Mouse (Mus musculus): ENCODE results near the gene Ift140. TPM values are rescaled to one million over a fixed set of nuclear protein-coding genes. Genes with fewer than 3 reads are reported as not detected.

Ift140 gene
- total and polyA plus RNA-seq, 2 experiments from 2014 or later = 4.0 to 11.7 TPM

- no peaks in the 10 kb centered on the region for H3K36me3 ChIP-seq (replicated peaks; ENCODE audit: control insufficient read depth, insufficient read depth, low read length)
- H3K4me2 ChIP-seq (ENCODE audit: low read depth, low read length) = no peak overlapping the region
- no peak overlapping the region for H3K27ac ChIP-seq (ENCODE audit: low read depth)
- no peak for DNase-seq (ENCODE audit: low spot score)
- 77% methylated on average over 1 of the region's 1 CpGs for WGBS
- H3K9ac ChIP-seq (replicated peaks; ENCODE audit: low read depth, low read length) = no peak overlapping the region
- H3K9me3 ChIP-seq (replicated peaks; ENCODE audit: control insufficient read depth, low read length) = no peaks in the 10 kb centered on the region
- no peak overlapping the region for H3K4me3 ChIP-seq (ENCODE audit: low read depth, low read length)
- H3K4me1 ChIP-seq (ENCODE audit: control insufficient read depth, insufficient read depth) = peaks cover 6% of the 10 kb centered on the region
- no peaks in the 10 kb centered on the region for H3K27me3 ChIP-seq (ENCODE audit: control insufficient read depth, insufficient read depth, low read length)
- no peak for TF ChIP-seq EP300 (IDR thresholded peaks at IDR 0.05; ENCODE audit: low read depth)
- TF ChIP-seq CTCF (IDR thresholded peaks at IDR 0.05; ENCODE audit: low read depth) = no peak
- no peak for ATAC-seq (ENCODE audit: insufficient read depth, low read depth)
These were observed 114.2 kb downstream of the Ift140 start for GRCm38 (mm10) chr17:25130060-25130459.

- DNase-seq (ENCODE audit: low spot score) = peak; percentile 94
- TF ChIP-seq EP300 (IDR thresholded peaks at IDR 0.05; ENCODE audit: low read depth) = peak; percentile 71; the same call in 1 of the 2 replicates
- TF ChIP-seq CTCF (IDR thresholded peaks at IDR 0.05; ENCODE audit: low read depth) = no peak
- ATAC-seq (ENCODE audit: insufficient read depth, low read depth) = peak; percentile 97
- Histone ChIP-seq H3K4me1 (ENCODE audit: control insufficient read depth, insufficient read depth) (peaks cover 6% of the 10 kb centered on the region), H3K9ac (replicated peaks; ENCODE audit: low read depth, low read length) (peak within 1 kb of the TSS; percentile 79), H3K27ac (ENCODE audit: low read depth) (no peak within 1 kb of the TSS; the same call in 1 of the 2 replicates), H3K4me2 (ENCODE audit: low read depth, low read length) (peak within 1 kb of the TSS; percentile 83), H3K36me3 (replicated peaks; ENCODE audit: control insufficient read depth, insufficient read depth, low read length) (no peaks in the 10 kb centered on the region), H3K9me3 (replicated peaks; ENCODE audit: control insufficient read depth, low read length) (no peaks in the 10 kb centered on the region), H3K4me3 (ENCODE audit: low read depth, low read length) (peak within 1 kb of the TSS; percentile 89), H3K27me3 (ENCODE audit: control insufficient read depth, insufficient read depth, low read length) (no peaks in the 10 kb centered on the region)
- 2% methylated on average over 40 of the region's 40 CpGs for WGBS
These were observed 117.4 kb downstream of the Ift140 start, which contains the start of gene Clcn7 for GRCm38 (mm10) chr17:25133275-25133698. Gene Clcn7 (plus strand): TSS chr17:25133391.

GRCm38 (mm10) chr17:25135622-25136021, 119.7 kb downstream of the Ift140 start:
- 80% methylated on average over 6 of the region's 6 CpGs for WGBS
- no peaks in the 10 kb centered on the region for H3K9me3 ChIP-seq (replicated peaks; ENCODE audit: control insufficient read depth, low read length)
- TF ChIP-seq CTCF (IDR thresholded peaks at IDR 0.05; ENCODE audit: low read depth) (no peak), EP300 (IDR thresholded peaks at IDR 0.05; ENCODE audit: low read depth) (no peak)
- peaks cover 6% of the 10 kb centered on the region for H3K4me1 ChIP-seq (ENCODE audit: control insufficient read depth, insufficient read depth)
- H3K36me3 ChIP-seq (replicated peaks; ENCODE audit: control insufficient read depth, insufficient read depth, low read length) = no peaks in the 10 kb centered on the region
- H3K27ac ChIP-seq (ENCODE audit: low read depth) = no peak overlapping the region
- no peak overlapping the region for H3K4me3 ChIP-seq (ENCODE audit: low read depth, low read length)
- no peak overlapping the region for H3K9ac ChIP-seq (replicated peaks; ENCODE audit: low read depth, low read length)
- no peak overlapping the region for H3K4me2 ChIP-seq (ENCODE audit: low read depth, low read length)
- H3K27me3 ChIP-seq (ENCODE audit: control insufficient read depth, insufficient read depth, low read length) = no peaks in the 10 kb centered on the region
- DNase-seq (ENCODE audit: low spot score) (no peak), ATAC-seq (ENCODE audit: insufficient read depth, low read depth) (no peak)

GRCm38 (mm10) chr17:25138803-25139202, 122.9 kb downstream of the Ift140 start:
- ATAC-seq (ENCODE audit: insufficient read depth, low read depth) (no peak), DNase-seq (ENCODE audit: low spot score) (no peak)
- H3K27me3 ChIP-seq (ENCODE audit: control insufficient read depth, insufficient read depth, low read length) = no peaks in the 10 kb centered on the region
- H3K9me3 ChIP-seq (replicated peaks; ENCODE audit: control insufficient read depth, low read length) = no peaks in the 10 kb centered on the region
- H3K4me2 ChIP-seq (ENCODE audit: low read depth, low read length) = no peak overlapping the region
- no peak overlapping the region for H3K27ac ChIP-seq (ENCODE audit: low read depth)
- H3K4me1 ChIP-seq (ENCODE audit: control insufficient read depth, insufficient read depth) = peaks cover 6% of the 10 kb centered on the region
- no peaks in the 10 kb centered on the region for H3K36me3 ChIP-seq (replicated peaks; ENCODE audit: control insufficient read depth, insufficient read depth, low read length)
- 90% methylated on average over 1 of the region's 1 CpGs for WGBS
- no peak overlapping the region for H3K9ac ChIP-seq (replicated peaks; ENCODE audit: low read depth, low read length)
- TF ChIP-seq CTCF (IDR thresholded peaks at IDR 0.05; ENCODE audit: low read depth) = no peak
- no peak for TF ChIP-seq EP300 (IDR thresholded peaks at IDR 0.05; ENCODE audit: low read depth)
- no peak overlapping the region for H3K4me3 ChIP-seq (ENCODE audit: low read depth, low read length)

- H3K4me2 ChIP-seq (ENCODE audit: low read depth, low read length) = no peak overlapping the region
- H3K4me3 ChIP-seq (ENCODE audit: low read depth, low read length) = no peak overlapping the region
- no peak overlapping the region for H3K27ac ChIP-seq (ENCODE audit: low read depth)
- TF ChIP-seq CTCF (IDR thresholded peaks at IDR 0.05; ENCODE audit: low read depth) = peak; percentile 31
- TF ChIP-seq EP300 (IDR thresholded peaks at IDR 0.05; ENCODE audit: low read depth) = no peak
- ATAC-seq (ENCODE audit: insufficient read depth, low read depth) (no peak), DNase-seq (ENCODE audit: low spot score) (no peak)
- WGBS = 63% methylated on average over 4 of the region's 4 CpGs
- no peaks in the 10 kb centered on the region for H3K27me3 ChIP-seq (ENCODE audit: control insufficient read depth, insufficient read depth, low read length)
- H3K9me3 ChIP-seq (replicated peaks; ENCODE audit: control insufficient read depth, low read length) = no peaks in the 10 kb centered on the region
- no peaks in the 10 kb centered on the region for H3K36me3 ChIP-seq (replicated peaks; ENCODE audit: control insufficient read depth, insufficient read depth, low read length)
- H3K9ac ChIP-seq (replicated peaks; ENCODE audit: low read depth, low read length) = no peak overlapping the region
- no peaks in the 10 kb centered on the region for H3K4me1 ChIP-seq (ENCODE audit: control insufficient read depth, insufficient read depth)
These were observed 124.1 kb downstream of the Ift140 start for GRCm38 (mm10) chr17:25139960-25140359.

Other genes starting within 250 kb of the Ift140 start
- not detected in 2 replicates for gene Meiob, start 211.8 kb upstream of the Ift140 start, total RNA-seq (2014; rRNA removed; ENCODE audit: low replicate concordance)
- 0.10 TPM in 1 of 2 replicates, not detected in the other for gene Meiob, start 211.8 kb upstream of the Ift140 start, polyA plus RNA-seq (2015; fragmentation: Nextera tagmentation; extraction: Ambion mirVana)
- gene Hagh, start 175.9 kb upstream of the Ift140 start, total RNA-seq (2014; rRNA removed; ENCODE audit: low replicate concordance) = 79.2 and 129 TPM in 2 replicates
- gene Hagh, start 175.9 kb upstream of the Ift140 start, polyA plus RNA-seq (2015; fragmentation: Nextera tagmentation; extraction: Ambion mirVana) = 114 and 116 TPM in 2 replicates
- 37.4 and 60.1 TPM in 2 replicates for gene Fahd1, start 165.7 kb upstream of the Ift140 start, total RNA-seq (2014; rRNA removed; ENCODE audit: low replicate concordance)
- gene Fahd1, start 165.7 kb upstream of the Ift140 start, polyA plus RNA-seq (2015; fragmentation: Nextera tagmentation; extraction: Ambion mirVana) = 86.4 and 88.6 TPM in 2 replicates
- 1.7 TPM in 2 replicates for gene Igfals, start 150.1 kb upstream of the Ift140 start, total RNA-seq (2014; rRNA removed; ENCODE audit: low replicate concordance)
- 0.44 and 0.53 TPM in 2 replicates for gene Igfals, start 150.1 kb upstream of the Ift140 start, polyA plus RNA-seq (2015; fragmentation: Nextera tagmentation; extraction: Ambion mirVana)
- 36.6 and 44.9 TPM in 2 replicates for gene Nubp2, start 129.7 kb upstream of the Ift140 start, total RNA-seq (2014; rRNA removed; ENCODE audit: low replicate concordance)
- 29.8 and 31.3 TPM in 2 replicates for gene Nubp2, start 129.7 kb upstream of the Ift140 start, polyA plus RNA-seq (2015; fragmentation: Nextera tagmentation; extraction: Ambion mirVana)
- gene Spsb3, start 129.4 kb upstream of the Ift140 start, total RNA-seq (2014; rRNA removed; ENCODE audit: low replicate concordance) = 53.2 and 74.6 TPM in 2 replicates
- 35.8 and 40.2 TPM in 2 replicates for gene Spsb3, start 129.4 kb upstream of the Ift140 start, polyA plus RNA-seq (2015; fragmentation: Nextera tagmentation; extraction: Ambion mirVana)
- 23.6 and 28.2 TPM in 2 replicates for gene Eme2, start 121.0 kb upstream of the Ift140 start, total RNA-seq (2014; rRNA removed; ENCODE audit: low replicate concordance)
- 14.8 and 15.5 TPM in 2 replicates for gene Eme2, start 121.0 kb upstream of the Ift140 start, polyA plus RNA-seq (2015; fragmentation: Nextera tagmentation; extraction: Ambion mirVana)
- gene Mrps34, start 121.0 kb upstream of the Ift140 start, total RNA-seq (2014; rRNA removed; ENCODE audit: low replicate concordance) = 64.0 and 76.7 TPM in 2 replicates
- gene Mrps34, start 121.0 kb upstream of the Ift140 start, polyA plus RNA-seq (2015; fragmentation: Nextera tagmentation; extraction: Ambion mirVana) = 135 and 147 TPM in 2 replicates
- 58.4 and 60.4 TPM in 2 replicates for gene Nme3, start 119.6 kb upstream of the Ift140 start, total RNA-seq (2014; rRNA removed; ENCODE audit: low replicate concordance)
- gene Nme3, start 119.6 kb upstream of the Ift140 start, polyA plus RNA-seq (2015; fragmentation: Nextera tagmentation; extraction: Ambion mirVana) = 40.8 and 41.1 TPM in 2 replicates
- 57.8 and 65.1 TPM in 2 replicates for gene Mapk8ip3, start 79.1 kb upstream of the Ift140 start, total RNA-seq (2014; rRNA removed; ENCODE audit: low replicate concordance)
- gene Mapk8ip3, start 79.1 kb upstream of the Ift140 start, polyA plus RNA-seq (2015; fragmentation: Nextera tagmentation; extraction: Ambion mirVana) = 13.1 and 13.3 TPM in 2 replicates
- 22.4 and 46.5 TPM in 2 replicates for gene Jpt2, start 55.4 kb upstream of the Ift140 start, total RNA-seq (2014; rRNA removed; ENCODE audit: low replicate concordance)
- 21.2 and 24.4 TPM in 2 replicates for gene Jpt2, start 55.4 kb upstream of the Ift140 start, polyA plus RNA-seq (2015; fragmentation: Nextera tagmentation; extraction: Ambion mirVana)
- gene Cramp1l, start 297 bp upstream of the Ift140 start, total RNA-seq (2014; rRNA removed; ENCODE audit: low replicate concordance) = 12.0 and 13.5 TPM in 2 replicates
- 2.2 and 2.4 TPM in 2 replicates for gene Cramp1l, start 297 bp upstream of the Ift140 start, polyA plus RNA-seq (2015; fragmentation: Nextera tagmentation; extraction: Ambion mirVana)
- gene Tmem204, start 67.5 kb downstream of the Ift140 start, total RNA-seq (2014; rRNA removed; ENCODE audit: low replicate concordance) = 53.8 and 56.4 TPM in 2 replicates
- gene Tmem204, start 67.5 kb downstream of the Ift140 start, polyA plus RNA-seq (2015; fragmentation: Nextera tagmentation; extraction: Ambion mirVana) = 27.2 and 27.9 TPM in 2 replicates
- gene Telo2, start 99.9 kb downstream of the Ift140 start, total RNA-seq (2014; rRNA removed; ENCODE audit: low replicate concordance) = 27.9 and 31.4 TPM in 2 replicates
- gene Telo2, start 99.9 kb downstream of the Ift140 start, polyA plus RNA-seq (2015; fragmentation: Nextera tagmentation; extraction: Ambion mirVana) = 13.2 and 15.3 TPM in 2 replicates
- 0.12 TPM in 1 of 2 replicates, not detected in the other for gene Ptx4, start 104.7 kb downstream of the Ift140 start, total RNA-seq (2014; rRNA removed; ENCODE audit: low replicate concordance)
- gene Ptx4, start 104.7 kb downstream of the Ift140 start, polyA plus RNA-seq (2015; fragmentation: Nextera tagmentation; extraction: Ambion mirVana) = 0.22 TPM in 2 replicates
- 15.4 and 20.3 TPM in 2 replicates for gene Clcn7, start 117.3 kb downstream of the Ift140 start, total RNA-seq (2014; rRNA removed; ENCODE audit: low replicate concordance)
- gene Clcn7, start 117.3 kb downstream of the Ift140 start, polyA plus RNA-seq (2015; fragmentation: Nextera tagmentation; extraction: Ambion mirVana) = 12.6 and 12.8 TPM in 2 replicates
- not detected in 2 replicates for gene Ccdc154, start 146.4 kb downstream of the Ift140 start, total RNA-seq (2014; rRNA removed; ENCODE audit: low replicate concordance)
- not detected in 2 replicates for gene Ccdc154, start 146.4 kb downstream of the Ift140 start, polyA plus RNA-seq (2015; fragmentation: Nextera tagmentation; extraction: Ambion mirVana)
- not detected in 2 replicates for gene Gm38655, start 159.4 kb downstream of the Ift140 start, total RNA-seq (2014; rRNA removed; ENCODE audit: low replicate concordance)
- gene Gm38655, start 159.4 kb downstream of the Ift140 start, polyA plus RNA-seq (2015; fragmentation: Nextera tagmentation; extraction: Ambion mirVana) = not detected in 2 replicates
- gene BC003965, start 168.5 kb downstream of the Ift140 start, total RNA-seq (2014; rRNA removed; ENCODE audit: low replicate concordance) = 15.3 and 17.3 TPM in 2 replicates
- 24.6 and 26.5 TPM in 2 replicates for gene BC003965, start 168.5 kb downstream of the Ift140 start, polyA plus RNA-seq (2015; fragmentation: Nextera tagmentation; extraction: Ambion mirVana)
- 3.2 and 4.8 TPM in 2 replicates for gene Unkl, start 172.3 kb downstream of the Ift140 start, total RNA-seq (2014; rRNA removed; ENCODE audit: low replicate concordance)
- 2.8 and 3.0 TPM in 2 replicates for gene Unkl, start 172.3 kb downstream of the Ift140 start, polyA plus RNA-seq (2015; fragmentation: Nextera tagmentation; extraction: Ambion mirVana)
- 20.4 and 24.2 TPM in 2 replicates for gene Gnptg, start 224.0 kb downstream of the Ift140 start, total RNA-seq (2014; rRNA removed; ENCODE audit: low replicate concordance)
- 21.0 and 22.7 TPM in 2 replicates for gene Gnptg, start 224.0 kb downstream of the Ift140 start, polyA plus RNA-seq (2015; fragmentation: Nextera tagmentation; extraction: Ambion mirVana)
- gene Tsr3, start 224.1 kb downstream of the Ift140 start, total RNA-seq (2014; rRNA removed; ENCODE audit: low replicate concordance) = 31.2 and 32.4 TPM in 2 replicates
- gene Tsr3, start 224.1 kb downstream of the Ift140 start, polyA plus RNA-seq (2015; fragmentation: Nextera tagmentation; extraction: Ambion mirVana) = 23.4 and 24.3 TPM in 2 replicates
- gene Baiap3, start 240.3 kb downstream of the Ift140 start, total RNA-seq (2014; rRNA removed; ENCODE audit: low replicate concordance) = 2.1 TPM in 1 of 2 replicates, not detected in the other
- gene Baiap3, start 240.3 kb downstream of the Ift140 start, polyA plus RNA-seq (2015; fragmentation: Nextera tagmentation; extraction: Ambion mirVana) = 0.12 and 0.22 TPM in 2 replicates

All from heart, postnatal 0 days (tissue).